Mouse (Mus musculus): ENCODE measurements at regions not wholly inside any gene's neighbourhood (a gene's known extent, or its start where the extent isn't known, plus 50 kb on each side); places are given as distances from the start of the nearest gene placed in this dataset.

GRCm38 (mm10) chr6:31995977-31996376 is 54.1 kb upstream of the 1700012A03Rik start:
- H3K27ac ChIP-seq (ENCODE audit: insufficient read depth, low read depth, low read length): no peak overlapping the region
- 93% methylated on average over 7 of the region's 7 CpGs for WGBS
- TF ChIP-seq CTCF (IDR thresholded peaks at IDR 0.05; ENCODE audit: insufficient read depth, low read depth, low read length) (no peak), POLR2A (IDR thresholded peaks at IDR 0.05; ENCODE audit: insufficient read depth, low read depth, low read length) (no peak)
- no peak overlapping the region for H3K4me3 ChIP-seq (ENCODE audit: insufficient read depth, low read depth, low read length)
- H3K4me1 ChIP-seq (ENCODE audit: control insufficient read depth, insufficient read depth, low read length): no peaks in the 10 kb centered on the region

- no peak for TF ChIP-seq CTCF (IDR thresholded peaks at IDR 0.05; ENCODE audit: insufficient read depth, low read depth, low read length)
- TF ChIP-seq POLR2A (IDR thresholded peaks at IDR 0.05; ENCODE audit: insufficient read depth, low read depth, low read length): no peak
- no peak overlapping the region for H3K4me3 ChIP-seq (ENCODE audit: insufficient read depth, low read depth, low read length)
- H3K27ac ChIP-seq (ENCODE audit: insufficient read depth, low read depth, low read length): no peak overlapping the region
- no peaks in the 10 kb centered on the region for H3K4me1 ChIP-seq (ENCODE audit: control insufficient read depth, insufficient read depth, low read length)
- 93% methylated on average over 4 of the region's 4 CpGs for WGBS
Measured at GRCm38 (mm10) chr6:31995249-31995648, 54.8 kb upstream of the 1700012A03Rik start.

DNA sequence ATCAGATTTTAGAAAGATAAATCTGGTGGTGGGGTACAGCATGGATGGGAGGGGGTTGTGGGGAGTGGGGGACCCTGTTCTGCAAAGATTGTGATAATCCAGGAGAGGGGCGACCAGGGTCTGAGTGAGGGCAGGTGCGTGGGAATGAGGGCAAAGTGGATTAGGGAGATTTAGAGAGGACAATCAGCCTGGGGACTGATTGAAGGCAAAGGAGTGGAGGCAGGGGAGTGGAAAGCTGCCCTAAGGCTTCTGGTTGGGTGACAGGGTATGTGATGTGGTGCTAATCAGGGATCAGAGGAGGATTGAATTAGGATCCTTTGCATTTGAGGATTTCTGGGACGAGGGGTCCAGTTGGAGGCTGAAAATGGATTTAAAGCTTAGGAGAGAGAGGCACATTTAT is 64.3 kb upstream of the 1700012A03Rik start:
- Histone ChIP-seq H3K4me3 (ENCODE audit: insufficient read depth, low read depth, low read length) (no peak overlapping the region), H3K4me1 (ENCODE audit: control insufficient read depth, insufficient read depth, low read length) (no peaks in the 10 kb centered on the region), H3K27ac (ENCODE audit: insufficient read depth, low read depth, low read length) (no peak overlapping the region)
- WGBS: 58% methylated on average over 3 of the region's 3 CpGs
- TF ChIP-seq CTCF (IDR thresholded peaks at IDR 0.05; ENCODE audit: insufficient read depth, low read depth, low read length) (no peak), POLR2A (IDR thresholded peaks at IDR 0.05; ENCODE audit: insufficient read depth, low read depth, low read length) (no peak)

- no peak overlapping the region for H3K27ac ChIP-seq (ENCODE audit: insufficient read depth, low read depth, low read length)
- H3K4me1 ChIP-seq (ENCODE audit: control insufficient read depth, insufficient read depth, low read length): no peaks in the 10 kb centered on the region
- TF ChIP-seq CTCF (IDR thresholded peaks at IDR 0.05; ENCODE audit: insufficient read depth, low read depth, low read length) (no peak), POLR2A (IDR thresholded peaks at IDR 0.05; ENCODE audit: insufficient read depth, low read depth, low read length) (no peak)
- WGBS: 98% methylated on average over 6 of the region's 6 CpGs
- H3K4me3 ChIP-seq (ENCODE audit: insufficient read depth, low read depth, low read length): no peak overlapping the region
Measured at GRCm38 (mm10) chr6:31976705-31977104, 73.3 kb upstream of the 1700012A03Rik start.

DNA sequence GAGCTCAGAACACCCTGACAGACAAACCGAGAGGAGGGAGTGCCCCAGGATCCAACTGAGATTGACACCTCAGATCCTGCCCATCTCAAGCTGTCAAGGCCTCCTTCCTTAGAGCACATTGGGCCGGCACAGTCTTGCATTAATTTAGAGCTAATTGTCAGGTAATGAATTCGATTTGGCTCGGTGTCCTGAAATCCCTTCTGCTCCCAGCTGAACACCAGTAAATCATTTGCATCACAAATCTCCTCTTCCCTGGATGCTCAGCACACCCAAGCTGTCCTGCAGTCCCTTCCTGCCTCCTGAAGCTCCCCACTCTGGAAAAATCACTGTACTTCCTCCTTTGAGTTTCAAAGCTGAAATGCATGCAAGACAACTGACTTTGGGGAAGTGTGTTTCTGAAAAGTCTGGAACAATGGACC is 102.0 kb upstream of the 1700012A03Rik start:
- no peak overlapping the region for H3K4me3 ChIP-seq (ENCODE audit: insufficient read depth, low read depth, low read length)
- no peaks in the 10 kb centered on the region for H3K4me1 ChIP-seq (ENCODE audit: control insufficient read depth, insufficient read depth, low read length)
- no peak overlapping the region for H3K27ac ChIP-seq (ENCODE audit: insufficient read depth, low read depth, low read length)
- TF ChIP-seq POLR2A (IDR thresholded peaks at IDR 0.05; ENCODE audit: insufficient read depth, low read depth, low read length) (no peak), CTCF (IDR thresholded peaks at IDR 0.05; ENCODE audit: insufficient read depth, low read depth, low read length) (no peak)
- 45% methylated on average over 4 of the region's 4 CpGs for WGBS

DNA sequence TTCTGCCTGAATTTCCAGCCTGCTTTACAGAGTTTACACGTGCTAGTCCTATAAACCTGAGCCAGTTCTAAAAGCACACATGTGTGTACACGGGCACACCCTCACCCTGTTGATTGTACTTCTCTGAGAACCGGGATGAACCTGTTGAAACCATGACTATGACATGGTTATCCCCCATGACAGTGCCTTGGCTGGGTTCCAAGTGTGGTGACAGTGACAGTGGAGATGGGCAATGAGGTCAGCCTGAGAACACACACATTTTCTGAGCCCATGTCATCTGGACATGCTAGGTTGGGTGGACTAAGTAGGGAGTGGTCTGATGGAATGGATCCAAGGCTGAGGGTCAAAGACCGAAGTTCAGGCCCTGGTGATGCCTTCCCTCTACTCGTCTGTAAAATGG is 103.5 kb upstream of the 1700012A03Rik start:
- 95% methylated on average over 5 of the region's 5 CpGs for WGBS
- H3K4me3 ChIP-seq (ENCODE audit: insufficient read depth, low read depth, low read length): no peak overlapping the region
- H3K27ac ChIP-seq (ENCODE audit: insufficient read depth, low read depth, low read length): no peak overlapping the region
- TF ChIP-seq POLR2A (IDR thresholded peaks at IDR 0.05; ENCODE audit: insufficient read depth, low read depth, low read length): no peak
- no peak for TF ChIP-seq CTCF (IDR thresholded peaks at IDR 0.05; ENCODE audit: insufficient read depth, low read depth, low read length)
- no peaks in the 10 kb centered on the region for H3K4me1 ChIP-seq (ENCODE audit: control insufficient read depth, insufficient read depth, low read length)

DNA sequence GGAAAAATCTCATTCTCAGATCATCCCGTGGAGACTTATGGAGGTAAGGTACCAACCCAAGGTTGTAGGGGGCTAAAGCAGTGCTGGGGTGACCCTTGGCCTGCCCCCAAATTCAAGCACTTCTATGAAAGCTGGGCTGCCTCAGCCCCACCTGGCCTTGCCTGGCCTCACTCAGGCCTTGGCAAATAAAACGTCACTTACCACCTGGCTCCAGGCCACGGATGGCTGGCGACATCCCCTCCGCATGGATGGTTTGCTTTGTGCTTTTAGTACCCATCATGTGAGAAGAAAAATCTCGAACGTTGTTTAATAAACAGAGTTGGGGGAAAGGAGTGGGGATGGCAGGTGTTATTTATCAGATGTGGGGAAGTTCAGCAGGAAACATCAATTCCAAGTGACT is 104.7 kb upstream of the 1700012A03Rik start:
- Histone ChIP-seq H3K4me1 (ENCODE audit: control insufficient read depth, insufficient read depth, low read length) (no peaks in the 10 kb centered on the region), H3K27ac (ENCODE audit: insufficient read depth, low read depth, low read length) (no peak overlapping the region), H3K4me3 (ENCODE audit: insufficient read depth, low read depth, low read length) (no peak overlapping the region)
- TF ChIP-seq CTCF (IDR thresholded peaks at IDR 0.05; ENCODE audit: insufficient read depth, low read depth, low read length) (no peak), POLR2A (IDR thresholded peaks at IDR 0.05; ENCODE audit: insufficient read depth, low read depth, low read length) (no peak)
- 74% methylated on average over 7 of the region's 7 CpGs for WGBS

- H3K4me1 ChIP-seq (ENCODE audit: control insufficient read depth, insufficient read depth, low read length): no peaks in the 10 kb centered on the region
- no peak overlapping the region for H3K4me3 ChIP-seq (ENCODE audit: insufficient read depth, low read depth, low read length)
- no peak overlapping the region for H3K27ac ChIP-seq (ENCODE audit: insufficient read depth, low read depth, low read length)
- 93% methylated on average over 8 of the region's 8 CpGs for WGBS
- TF ChIP-seq CTCF (IDR thresholded peaks at IDR 0.05; ENCODE audit: insufficient read depth, low read depth, low read length): no peak
- no peak for TF ChIP-seq POLR2A (IDR thresholded peaks at IDR 0.05; ENCODE audit: insufficient read depth, low read depth, low read length)
Measured at GRCm38 (mm10) chr6:31944546-31944945, 105.5 kb upstream of the 1700012A03Rik start.

DNA sequence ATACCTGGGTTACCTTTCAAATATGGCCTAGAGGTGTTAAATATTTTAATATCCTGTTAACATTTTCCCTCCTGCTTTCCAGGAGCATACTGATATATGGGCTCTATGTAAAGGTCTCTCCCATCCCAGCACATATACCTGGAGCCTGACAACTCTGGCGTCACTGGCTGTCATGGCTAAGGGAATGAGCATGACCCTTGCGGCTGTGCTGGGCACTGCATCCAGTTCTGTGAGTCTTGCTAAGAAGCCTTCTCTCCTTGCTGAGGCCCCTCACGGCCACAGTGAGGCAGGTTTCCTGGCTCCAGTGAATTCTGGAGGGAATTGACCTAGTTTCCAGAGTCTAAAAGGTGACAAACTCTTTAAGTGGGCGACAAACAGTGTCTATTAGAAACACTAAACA is 107.3 kb upstream of the 1700012A03Rik start:
- TF ChIP-seq CTCF (IDR thresholded peaks at IDR 0.05; ENCODE audit: insufficient read depth, low read depth, low read length): no peak
- TF ChIP-seq POLR2A (IDR thresholded peaks at IDR 0.05; ENCODE audit: insufficient read depth, low read depth, low read length): no peak
- Histone ChIP-seq H3K27ac (ENCODE audit: insufficient read depth, low read depth, low read length) (no peak overlapping the region), H3K4me1 (ENCODE audit: control insufficient read depth, insufficient read depth, low read length) (peaks cover 3% of the 10 kb centered on the region; the same call in 1 of the 2 replicates), H3K4me3 (ENCODE audit: insufficient read depth, low read depth, low read length) (no peak overlapping the region)
- WGBS: 75% methylated on average over 4 of the region's 4 CpGs

All from olfactory bulb, adult 2 months (tissue).